Mouse (Mus musculus) hindbrain, embryonic 14.5 days (tissue): ENCODE measurements at regions not wholly inside any gene's neighbourhood (a gene's known extent, or its start where the extent isn't known, plus 50 kb on each side); places are given as distances from the start of the nearest gene placed in this dataset.
A peak's percentile ranks its signal among the peaks of the same experiment; 100 is the strongest.

Experiments
- ATAC-seq: fragments of 200-750 bp; cut with Nextera tagmentation; 2 replicates; pipeline ENCODE4 v1.8.0; 2017; ENCODE audit warnings: moderate number of reproducible peaks, mild to moderate bottlenecking, moderate TSS enrichment, moderate library complexity; ENCODE audit not compliant: low FRiP score
- DNase-seq: peaks from one replicate; pipeline ENCODE4 v3.0.0-alpha.2; 2015; ENCODE audit warnings: low spot score
- H3K27ac ChIP-seq: fragments of 300-500 bp; sonication (generic); 2 replicates; pipeline ENCODE4 v1.5.1; 2014; ENCODE audit warnings: mild to moderate bottlenecking, moderate library complexity
- H3K27me3 ChIP-seq: fragments of 300-500 bp; sonication (generic); 2 replicates; pipeline ENCODE4 v1.6.1; 2014; ENCODE audit warnings: mild to moderate bottlenecking, low read length, mixed read lengths; ENCODE audit not compliant: control insufficient read depth, insufficient read depth
- H3K36me3 ChIP-seq: fragments of 300-500 bp; sonication (generic); replicated peaks from 2 replicates; pipeline ENCODE4 v1.6.1; 2014; ENCODE audit not compliant: control insufficient read depth, insufficient read depth
- H3K4me1 ChIP-seq: fragments of 300-500 bp; sonication (generic); replicated peaks from 2 replicates; pipeline ENCODE4 v1.6.1; 2014; ENCODE audit warnings: antibody characterized with exemption, low read length, mixed read lengths; ENCODE audit not compliant: control insufficient read depth, insufficient read depth
- H3K4me2 ChIP-seq: fragments of 300-500 bp; sonication (generic); replicated peaks from 2 replicates; pipeline ENCODE4 v1.6.1; 2014; ENCODE audit warnings: mild to moderate bottlenecking, moderate library complexity
- H3K4me3 ChIP-seq: fragments of 300-500 bp; sonication (generic); replicated peaks from 2 replicates; pipeline ENCODE4 v1.5.1; 2014; ENCODE audit warnings: mild to moderate bottlenecking, low read length
- H3K9ac ChIP-seq: fragments of 300-500 bp; sonication (generic); 2 replicates; pipeline ENCODE4 v1.6.1; 2014
- H3K9me3 ChIP-seq: fragments of 300-500 bp; sonication (generic); 2 replicates; pipeline ENCODE4 v1.6.1; 2016; ENCODE audit warnings: low read length; ENCODE audit not compliant: control insufficient read depth
- WGBS: fragments of 180-500 bp; shearing (Covaris S2); extraction: QIAGEN DNeasy Blood & Tissue Kit; methylation state at CpG from one replicate; pipeline ENCODE4 v1.1.7; 2014; 5-methylcytosine and 5-hydroxymethylcytosine counted together

- no peak overlapping the region for H3K4me2 ChIP-seq
- ATAC-seq (no peak), DNase-seq (no peak)
- peak overlapping the region; percentile 40; the same call in 1 of the 2 replicates for H3K27ac ChIP-seq
- H3K9ac ChIP-seq = no peak overlapping the region
- H3K27me3 ChIP-seq = no peaks in the 10 kb centered on the region
- H3K4me1 ChIP-seq = peaks cover 20% of the 10 kb centered on the region; the same call in 1 of the 2 replicates
- H3K9me3 ChIP-seq = peaks cover 4% of the 10 kb centered on the region; the same call in 1 of the 2 replicates
- WGBS = 87% methylated on average over 6 of the region's 6 CpGs
- no peak overlapping the region for H3K4me3 ChIP-seq
- H3K36me3 ChIP-seq = no peaks in the 10 kb centered on the region
Measured at GRCm38 (mm10) chr13:97549384-97549783, 211.0 kb downstream of the Gm10260 start.

DNA sequence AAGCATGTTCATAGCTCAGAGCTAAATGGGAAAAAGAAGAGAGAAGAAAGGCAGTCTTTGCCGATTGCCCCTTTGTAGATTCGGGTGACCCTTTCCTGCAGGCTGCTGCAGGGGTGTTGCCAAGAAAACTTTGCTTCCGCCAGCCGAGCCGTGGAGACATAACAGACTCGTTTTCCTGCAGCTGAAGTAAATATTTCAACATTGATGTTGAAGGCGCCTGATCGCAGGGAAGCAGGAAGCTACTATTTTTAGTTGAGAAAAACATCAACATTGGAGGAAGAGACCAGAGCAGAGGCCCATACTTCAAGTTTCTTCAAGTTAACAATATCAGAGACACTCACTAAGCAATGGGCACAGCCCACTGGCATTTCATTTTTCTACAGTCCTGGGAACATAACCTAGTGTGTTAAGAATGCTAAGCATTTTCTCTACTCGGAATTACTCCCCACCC is 211.9 kb downstream of the Gm10260 start:
- no peaks in the 10 kb centered on the region for H3K36me3 ChIP-seq
- H3K27me3 ChIP-seq = no peaks in the 10 kb centered on the region
- peak overlapping the region; percentile 40; the same call in 1 of the 2 replicates for H3K27ac ChIP-seq
- H3K4me1 ChIP-seq = peaks cover 20% of the 10 kb centered on the region; the same call in 1 of the 2 replicates
- H3K9me3 ChIP-seq = peaks cover 4% of the 10 kb centered on the region; the same call in 1 of the 2 replicates
- H3K4me3 ChIP-seq = no peak overlapping the region
- no peak overlapping the region for H3K4me2 ChIP-seq
- no peak overlapping the region for H3K9ac ChIP-seq
- DNase-seq = no peak
- 48% methylated on average over 9 of the region's 9 CpGs for WGBS
- ATAC-seq = no peak

DNA sequence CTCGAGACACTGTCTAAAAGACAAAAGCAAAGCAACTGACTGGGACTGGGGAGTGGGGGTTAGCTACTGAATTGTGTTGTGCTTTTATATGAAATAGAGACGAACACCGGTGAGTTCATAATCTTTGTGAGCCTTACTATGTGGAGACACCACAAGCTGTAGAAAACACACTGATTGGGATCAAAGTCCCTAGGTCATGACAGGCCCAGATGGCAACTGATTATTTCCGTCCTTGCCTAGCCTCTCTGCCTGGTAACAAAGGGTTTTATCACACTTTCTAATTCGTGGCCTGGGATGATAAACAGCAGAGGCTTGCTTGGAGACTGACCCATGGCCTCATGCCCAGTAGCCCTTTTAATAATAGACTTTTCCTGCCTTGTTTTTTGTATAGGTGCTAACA is 213.5 kb downstream of the Gm10260 start:
- Histone ChIP-seq H3K27ac (peak overlapping the region; percentile 26; the same call in 1 of the 2 replicates), H3K4me3 (no peak overlapping the region), H3K9me3 (peaks cover 4% of the 10 kb centered on the region; the same call in 1 of the 2 replicates), H3K27me3 (no peaks in the 10 kb centered on the region), H3K9ac (no peak overlapping the region), H3K4me1 (peaks cover 20% of the 10 kb centered on the region; the same call in 1 of the 2 replicates), H3K4me2 (no peak overlapping the region), H3K36me3 (no peaks in the 10 kb centered on the region)
- ATAC-seq (no peak), DNase-seq (no peak)
- WGBS = 50% methylated on average over 5 of the region's 5 CpGs

DNA sequence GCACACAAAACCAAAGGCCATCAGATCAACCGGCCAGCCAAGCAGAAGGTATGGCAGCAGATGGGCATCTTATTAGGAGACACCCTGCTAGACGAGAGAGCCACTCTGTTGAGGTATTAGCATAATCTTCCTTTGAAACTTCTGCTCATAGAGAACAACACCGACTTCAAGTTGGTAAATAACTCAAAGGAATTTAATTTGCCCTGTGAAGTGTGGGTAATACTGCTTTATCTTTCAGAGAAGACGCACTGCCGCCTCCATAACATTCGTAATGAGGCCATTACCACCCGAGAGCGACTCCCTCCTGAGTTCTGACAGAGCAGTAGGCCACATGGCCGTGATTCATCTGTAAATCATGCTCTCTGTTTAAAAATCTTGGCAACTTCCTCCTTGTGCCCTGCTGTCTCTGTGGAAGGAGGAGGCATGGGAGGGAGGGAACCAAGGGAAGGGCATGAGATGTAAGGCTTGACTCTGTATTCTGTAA is 214.4 kb downstream of the Gm10260 start:
- Histone ChIP-seq H3K9me3 (peaks cover 4% of the 10 kb centered on the region; the same call in 1 of the 2 replicates), H3K27ac (peak overlapping the region; percentile 29; the same call in 1 of the 2 replicates), H3K4me3 (no peak overlapping the region), H3K4me1 (peaks cover 20% of the 10 kb centered on the region; the same call in 1 of the 2 replicates), H3K27me3 (no peaks in the 10 kb centered on the region), H3K9ac (no peak overlapping the region), H3K4me2 (no peak overlapping the region), H3K36me3 (no peaks in the 10 kb centered on the region)
- no peak for DNase-seq
- peak; percentile 57 for ATAC-seq
- WGBS = 40% methylated on average over 9 of the region's 9 CpGs

GRCm38 (mm10) chr13:97539686-97540085 is 220.7 kb downstream of the Gm10260 start:
- no peaks in the 10 kb centered on the region for H3K27me3 ChIP-seq
- 0 out of 2 replicates have a peak, but pooled peaks cover 5% of the 10 kb centered on the region for H3K4me1 ChIP-seq
- ATAC-seq (no peak), DNase-seq (no peak)
- H3K4me3 ChIP-seq = no peak overlapping the region
- 59% methylated on average over 9 of the region's 9 CpGs for WGBS
- no peaks in the 10 kb centered on the region for H3K36me3 ChIP-seq
- H3K9ac ChIP-seq = no peak overlapping the region
- no peak overlapping the region for H3K27ac ChIP-seq
- no peak overlapping the region for H3K4me2 ChIP-seq
- H3K9me3 ChIP-seq = no peaks in the 10 kb centered on the region

DNA sequence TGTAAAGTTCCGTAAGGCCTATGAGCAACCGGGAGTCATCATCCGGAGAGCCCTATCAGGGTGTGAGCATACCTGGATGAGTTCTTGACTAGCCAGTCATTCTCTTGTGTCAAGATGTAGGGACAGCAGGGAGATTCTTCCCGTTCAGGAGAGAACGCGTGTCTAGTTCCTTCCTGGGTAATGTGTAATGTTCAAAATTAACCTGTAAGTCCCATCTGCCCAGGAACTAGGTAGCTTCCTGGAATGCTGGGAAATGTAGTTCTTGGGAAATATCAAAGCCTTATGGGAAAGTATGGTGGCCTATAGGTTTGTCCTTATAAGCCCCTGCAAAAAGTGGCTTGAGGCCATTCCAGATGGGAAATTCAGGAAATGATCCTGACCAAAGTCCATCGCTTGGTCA is 222.0 kb downstream of the Gm10260 start:
- no peaks in the 10 kb centered on the region for H3K27me3 ChIP-seq
- DNase-seq (no peak), ATAC-seq (no peak)
- H3K4me2 ChIP-seq = no peak overlapping the region
- WGBS = 95% methylated on average over 7 of the region's 7 CpGs
- no peak overlapping the region for H3K4me3 ChIP-seq
- no peak overlapping the region for H3K27ac ChIP-seq
- H3K9ac ChIP-seq = no peak overlapping the region
- no peaks in the 10 kb centered on the region for H3K9me3 ChIP-seq
- 0 out of 2 replicates have a peak, but pooled peaks cover 5% of the 10 kb centered on the region for H3K4me1 ChIP-seq
- no peaks in the 10 kb centered on the region for H3K36me3 ChIP-seq

GRCm38 (mm10) chr13:97537686-97538085 is 222.7 kb downstream of the Gm10260 start:
- no peak overlapping the region for H3K4me3 ChIP-seq
- DNase-seq (no peak), ATAC-seq (no peak)
- WGBS = 66% methylated on average over 7 of the region's 7 CpGs
- H3K9ac ChIP-seq = no peak overlapping the region
- H3K4me1 ChIP-seq = 0 out of 2 replicates have a peak, but pooled peaks cover 5% of the 10 kb centered on the region
- H3K27ac ChIP-seq = peak overlapping the region; percentile 28; the same call in 1 of the 2 replicates
- no peaks in the 10 kb centered on the region for H3K36me3 ChIP-seq
- H3K4me2 ChIP-seq = no peak overlapping the region
- no peaks in the 10 kb centered on the region for H3K27me3 ChIP-seq
- no peaks in the 10 kb centered on the region for H3K9me3 ChIP-seq

DNA sequence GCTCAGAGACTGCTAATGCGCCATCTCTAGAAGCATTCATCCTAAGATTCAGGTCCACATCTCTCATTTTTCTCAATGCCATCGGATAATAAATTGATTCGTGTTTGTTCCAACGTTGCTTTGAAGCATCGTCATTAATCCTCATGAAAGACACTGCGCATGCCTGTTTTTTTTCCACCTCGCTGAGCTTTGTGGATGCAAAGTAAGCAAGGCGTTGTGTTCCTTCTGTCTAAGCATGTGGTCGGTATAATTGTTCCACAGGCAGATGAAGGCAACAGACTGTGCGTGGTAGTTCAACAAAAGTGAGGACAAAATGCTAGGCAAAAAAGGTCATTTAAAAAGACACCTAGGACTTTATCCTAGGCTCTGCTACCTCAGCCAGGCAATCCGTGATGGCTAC is 223.2 kb downstream of the Gm10260 start:
- Histone ChIP-seq H3K9ac (no peak overlapping the region), H3K4me3 (no peak overlapping the region), H3K4me1 (0 out of 2 replicates have a peak, but pooled peaks cover 5% of the 10 kb centered on the region), H3K36me3 (no peaks in the 10 kb centered on the region), H3K27me3 (no peaks in the 10 kb centered on the region), H3K27ac (peak overlapping the region; percentile 28; the same call in 1 of the 2 replicates), H3K4me2 (peak overlapping the region; percentile 24; the same call in 1 of the 2 replicates), H3K9me3 (no peaks in the 10 kb centered on the region)
- DNase-seq = no peak
- 47% methylated on average over 11 of the region's 11 CpGs for WGBS
- ATAC-seq = no peak

DNA sequence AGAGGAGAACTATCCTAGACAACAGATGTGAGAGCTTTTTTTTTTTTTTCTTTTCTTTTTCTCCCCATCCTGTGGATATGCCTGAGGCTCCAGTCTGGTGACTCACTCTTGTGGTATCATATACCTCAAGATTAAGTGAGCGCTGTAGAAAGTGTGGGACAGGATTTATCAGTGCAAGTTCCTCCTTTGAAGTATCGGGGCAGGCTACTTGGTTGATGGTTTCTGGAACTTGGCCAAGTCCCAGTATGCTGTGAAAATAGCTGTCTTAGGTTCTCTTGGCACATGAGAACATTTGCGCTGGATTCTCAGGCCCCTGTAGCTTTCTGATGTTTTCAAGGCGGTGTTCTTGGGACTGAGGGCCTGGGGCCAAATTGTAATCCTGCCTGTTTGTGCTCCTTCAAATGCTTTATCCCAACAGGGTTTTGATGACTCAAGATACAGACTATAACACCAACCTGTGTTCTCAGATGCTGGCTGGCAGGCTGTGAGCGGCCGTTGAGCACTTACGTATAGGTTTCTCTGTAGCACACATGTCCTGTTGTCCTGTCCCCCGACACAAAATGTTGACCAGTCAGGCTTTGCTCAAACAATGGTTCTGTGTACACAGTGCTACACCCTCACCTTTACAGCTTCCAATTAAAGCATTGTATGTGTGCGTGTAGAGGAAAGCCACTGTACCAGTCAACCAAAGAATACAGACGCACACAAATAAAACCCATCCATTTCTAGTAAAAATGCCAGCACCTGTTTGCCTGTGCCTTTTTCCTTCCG is 226.4 kb downstream of the Gm10260 start:
- Histone ChIP-seq H3K27me3 (no peaks in the 10 kb centered on the region), H3K9ac (no peak overlapping the region), H3K4me3 (no peak overlapping the region), H3K36me3 (no peaks in the 10 kb centered on the region), H3K4me2 (no peak overlapping the region), H3K27ac (no peak overlapping the region; the same call in 1 of the 2 replicates), H3K4me1 (peaks cover 5% of the 10 kb centered on the region; the same call in 1 of the 2 replicates), H3K9me3 (no peaks in the 10 kb centered on the region)
- DNase-seq = peak; percentile 58
- 70% methylated on average over 11 of the region's 11 CpGs for WGBS
- no peak for ATAC-seq
